In genomic region chrX:167195228-167195649, GRCm38 (mm10) we compare ENCODE assay signal across 22 mouse cellular contexts. TPM values are rescaled to one million over a fixed set of nuclear protein-coding genes. Genes with fewer than 3 reads are reported as not detected.
DNase-seq lines count a peak whose midpoint lies in the region; ATAC-seq and TF ChIP-seq lines count a peak whose summit lies in the region.
"Had no signal": no experiment of that assay in that cellular context is flagged by ENCODE, and none has a peak within 500 bp of the region (broad histone marks: within the 10 kb centered on the region; RNA-seq: fewer than 3 reads in every experiment).

No protein-coding gene starts in this region.

- no peaks in the 10 kb centered on the region for H3K9me3 ChIP-seq in intestine, embryonic 16.5 days (ENCODE audit: control insufficient read depth, low read length)
- H3K9me3 ChIP-seq in forebrain, embryonic 14.5 days (replicated peaks; ENCODE audit: control insufficient read depth, low read length) = no peaks in the 10 kb centered on the region
- H3K9me3 ChIP-seq: embryonic facial prominence, embryonic 15.5 days; forebrain, embryonic 10.5 days; limb, embryonic 15.5 days; midbrain, embryonic 15.5 days had no signal

- no peaks in the 10 kb centered on the region for H3K27me3 ChIP-seq in spleen, adult 2 months (ENCODE audit: control insufficient read depth, insufficient read depth, low read length)
- no peaks in the 10 kb centered on the region for H3K27me3 ChIP-seq in intestine, embryonic 16.5 days (replicated peaks; ENCODE audit: control insufficient read depth, insufficient read depth, low read length)
- H3K27me3 ChIP-seq in forebrain, embryonic 14.5 days (replicated peaks; ENCODE audit: control insufficient read depth, insufficient read depth, low read length) = no peaks in the 10 kb centered on the region
- H3K27me3 ChIP-seq: embryonic facial prominence, embryonic 15.5 days had no signal

- ATAC-seq in intestine, embryonic 16.5 days = peak; percentile 31; the same call in 1 of the 2 replicates
- ATAC-seq in megakaryocyte, adult 5-6 weeks (ENCODE audit: poor library complexity, severe bottlenecking) = peak; percentile 80
- no peak for ATAC-seq in forebrain, embryonic 14.5 days
- ATAC-seq: hindbrain, embryonic 16.5 days; midbrain, embryonic 15.5 days had no signal

- H3K36me3 ChIP-seq in spleen, adult 2 months (ENCODE audit: control insufficient read depth, insufficient read depth, low read length) = no peaks in the 10 kb centered on the region
- no peaks in the 10 kb centered on the region for H3K36me3 ChIP-seq in intestine, embryonic 16.5 days (ENCODE audit: control insufficient read depth, insufficient read depth, low read length)
- H3K36me3 ChIP-seq in forebrain, embryonic 14.5 days (ENCODE audit: control insufficient read depth, insufficient read depth, low read length) = no peaks in the 10 kb centered on the region
- H3K36me3 ChIP-seq: embryonic facial prominence, embryonic 15.5 days; forebrain, embryonic 10.5 days; limb, embryonic 15.5 days; midbrain, embryonic 15.5 days had no signal

- no peaks in the 10 kb centered on the region; the same call in 1 of the 2 replicates for H3K4me1 ChIP-seq in spleen, adult 2 months (ENCODE audit: control insufficient read depth, insufficient read depth, insufficient read length)
- no peaks in the 10 kb centered on the region for H3K4me1 ChIP-seq in intestine, embryonic 16.5 days (ENCODE audit: control insufficient read depth, insufficient read depth, low read length)
- H3K4me1 ChIP-seq in forebrain, embryonic 14.5 days (ENCODE audit: control insufficient read depth, insufficient read depth, low read length) = no peaks in the 10 kb centered on the region
- H3K4me1 ChIP-seq: embryonic facial prominence, embryonic 15.5 days; forebrain, embryonic 10.5 days; limb, embryonic 15.5 days; midbrain, embryonic 15.5 days had no signal

- H3K27ac ChIP-seq in spleen, adult 2 months (ENCODE audit: insufficient read depth, low read length) = peak overlapping the region; percentile 57; the same call in 1 of the 2 replicates
- no peak overlapping the region for H3K27ac ChIP-seq in intestine, embryonic 16.5 days (ENCODE audit: low read length)
- no peak overlapping the region for H3K27ac ChIP-seq in forebrain, embryonic 14.5 days (ENCODE audit: low read depth, low read length)
- H3K27ac ChIP-seq: embryonic facial prominence, embryonic 15.5 days; forebrain, embryonic 10.5 days; limb, embryonic 15.5 days; midbrain, embryonic 15.5 days had no signal

- no peak for TF ChIP-seq CTCF in spleen, adult 2 months (IDR thresholded peaks at IDR 0.05; ENCODE audit: extremely low read depth, insufficient read depth, insufficient read length, insufficient replicate concordance)

- H3K9ac ChIP-seq in intestine, embryonic 16.5 days (ENCODE audit: low read depth, low read length) = no peak overlapping the region
- no peak overlapping the region for H3K9ac ChIP-seq in forebrain, embryonic 14.5 days (ENCODE audit: low read length)
- H3K9ac ChIP-seq: embryonic facial prominence, embryonic 15.5 days; limb, embryonic 15.5 days; midbrain, embryonic 15.5 days had no signal

- no peak for TF ChIP-seq POLR2A in spleen, adult 2 months (IDR thresholded peaks at IDR 0.05; ENCODE audit: low read depth, low read length)

- DNase-seq in spleen, adult 2 months (ENCODE audit: low read depth in 1 of 2, low spot score in 2 of 2) = no peak
- no peak for DNase-seq in spleen, adult 18-20 months
- peak; percentile 14 for DNase-seq in yolk sac, embryonic 10.5 days (ENCODE audit: low spot score)
- no peak for DNase-seq in forebrain, embryonic 14.5 days (ENCODE audit: low spot score)
- no peak for DNase-seq in left cerebral cortex, adult 8-10 months (ENCODE audit: low spot score in 2 of 2)
- DNase-seq in MN1 (ENCODE audit: low spot score) = no peak
- DNase-seq: adrenal gland, postnatal 36 days; cerebellum, postnatal 10 days; embryo, embryonic 11 days; gastrocnemius, postnatal 10 days; heart, postnatal 10 days; kidney, adult 9 months; kidney, postnatal 4 days; right cerebral cortex, postnatal 14 days had no signal

- no peak overlapping the region for H3K4me3 ChIP-seq in spleen, adult 2 months (ENCODE audit: extremely low read depth, insufficient read depth, insufficient read length)
- no peak overlapping the region for H3K4me3 ChIP-seq in intestine, embryonic 16.5 days (ENCODE audit: low read length)
- no peak overlapping the region for H3K4me3 ChIP-seq in forebrain, embryonic 14.5 days (ENCODE audit: low read depth, low read length)
- H3K4me3 ChIP-seq: embryonic facial prominence, embryonic 15.5 days; forebrain, embryonic 10.5 days; limb, embryonic 15.5 days; megakaryocyte, embryonic 14.5 days; midbrain, embryonic 15.5 days had no signal

- WGBS in spleen, adult 2 months = 37% methylated on average over 2 of the region's 2 CpGs
- 25% methylated on average over 2 of the region's 2 CpGs for WGBS in intestine, embryonic 16.5 days
- WGBS in forebrain, embryonic 14.5 days = 81% methylated on average over 2 of the region's 2 CpGs

- H3K4me2 ChIP-seq in intestine, embryonic 16.5 days (ENCODE audit: low read depth, low read length) = no peak overlapping the region
- no peak overlapping the region for H3K4me2 ChIP-seq in forebrain, embryonic 14.5 days (ENCODE audit: low read length)
- H3K4me2 ChIP-seq: embryonic facial prominence, embryonic 15.5 days; limb, embryonic 15.5 days; midbrain, embryonic 15.5 days had no signal

RNA-seq across cellular contexts. Expression of gene Tmsb4x, which starts 13.9 kb away (rescaled TPM):
- polyA plus RNA-seq in spleen, adult 2 months (2012; rRNA removed) = 327 and 363 TPM in 2 replicates
- 2,883 and 3,085 TPM in 2 replicates for polyA plus RNA-seq in intestine, embryonic 16.5 days (2015; fragmentation: Nextera tagmentation; extraction: Ambion mirVana)
- total RNA-seq in megakaryocyte, adult 5-6 weeks (2015) = 11,237 and 11,623 TPM in 2 replicates
- total RNA-seq in megakaryocyte, adult 5-6 weeks (2017) = 5,986 and 6,405 TPM in 2 replicates
- polyA plus RNA-seq in forebrain, embryonic 14.5 days (2014; fragmentation: Nextera tagmentation; extraction: Ambion mirVana) = 7,141 and 7,206 TPM in 2 replicates
- 1,000 to 10,000 TPM; 1,163 to 1,347 (median 1,209) TPM for total RNA-seq in left cerebral cortex, adult 8-10 months (2022)
